Mouse (Mus musculus) right cerebral cortex, adult 2 months (tissue): ENCODE results near the gene Slc10a4.
"Not testable (repeated sequence)": the region's sequence is repeated elsewhere in the genome, so short reads cannot be mapped to it uniquely, and the experiment has no call there.

Experiments used
- DNase-seq, 2 experiments: peaks; one replicate each; pipeline ENCODE4 v3.0.0; 2021 to 2022; ENCODE audit warnings: low spot score in 2 of 2

The Slc10a4 gene

GRCm38 (mm10) chr5:73006784-73007581 is at the start of gene Slc10a4:
Gene Slc10a4, plus strand, starts transcription at chr5:73006883.
- no peak for DNase-seq

GRCm38 (mm10) chr5:72957281-72957680 is 49.4 kb upstream of the Slc10a4 start:
- no peak for DNase-seq

- no peak for DNase-seq
Measured at GRCm38 (mm10) chr5:72960096-72960495, 46.6 kb upstream of the Slc10a4 start.

GRCm38 (mm10) chr5:72965706-72966105 is 41.0 kb upstream of the Slc10a4 start:
- no peak for DNase-seq

GRCm38 (mm10) chr5:72972435-72972834 is 34.2 kb upstream of the Slc10a4 start:
- no peak for DNase-seq

GRCm38 (mm10) chr5:72972934-72973333 is 33.7 kb upstream of the Slc10a4 start:
- no peak for DNase-seq

- DNase-seq: no peak
Measured at GRCm38 (mm10) chr5:72974602-72975001, 32.1 kb upstream of the Slc10a4 start, which contains the start of gene Gm10135. Gene Gm10135, minus strand, starts transcription at chr5:72974702.

GRCm38 (mm10) chr5:72975996-72976395 is 30.7 kb upstream of the Slc10a4 start:
- no peak for DNase-seq

- no peak for DNase-seq
Measured at GRCm38 (mm10) chr5:72976539-72976938, 30.1 kb upstream of the Slc10a4 start.

- peak; percentile 24 to 29 for DNase-seq
Measured at GRCm38 (mm10) chr5:72984091-72984490, 22.6 kb upstream of the Slc10a4 start.

GRCm38 (mm10) chr5:72987786-72988185 is 18.9 kb upstream of the Slc10a4 start:
- no peak for DNase-seq

GRCm38 (mm10) chr5:72989756-72990155 is 16.9 kb upstream of the Slc10a4 start:
- no peak for DNase-seq

- DNase-seq: no peak
Measured at GRCm38 (mm10) chr5:72992474-72992873, 14.2 kb upstream of the Slc10a4 start.

- no peak for DNase-seq
Measured at GRCm38 (mm10) chr5:72994424-72994823, 12.3 kb upstream of the Slc10a4 start.

GRCm38 (mm10) chr5:72994928-72995327 is 11.8 kb upstream of the Slc10a4 start:
- no peak for DNase-seq

GRCm38 (mm10) chr5:72995379-72995778 is 11.3 kb upstream of the Slc10a4 start:
- no peak for DNase-seq

- not testable (repeated sequence) for DNase-seq
Measured at GRCm38 (mm10) chr5:72998546-72998945, 8.1 kb upstream of the Slc10a4 start.

GRCm38 (mm10) chr5:73004046-73004445 is 2.6 kb upstream of the Slc10a4 start:
- no peak for DNase-seq

GRCm38 (mm10) chr5:73007582-73007959 is 888 bp downstream of the Slc10a4 start:
- DNase-seq: no peak

GRCm38 (mm10) chr5:73008230-73008629 is 1.5 kb downstream of the Slc10a4 start:
- not testable (repeated sequence) for DNase-seq

- DNase-seq: not testable (repeated sequence)
Measured at GRCm38 (mm10) chr5:73011806-73012205, 5.1 kb downstream of the Slc10a4 start.

GRCm38 (mm10) chr5:73012884-73013610 is 6.4 kb downstream of the Slc10a4 start:
- DNase-seq: not testable (repeated sequence)
